10 mouse cellular contexts compared by ENCODE assay signal in the genomic region with DNA sequence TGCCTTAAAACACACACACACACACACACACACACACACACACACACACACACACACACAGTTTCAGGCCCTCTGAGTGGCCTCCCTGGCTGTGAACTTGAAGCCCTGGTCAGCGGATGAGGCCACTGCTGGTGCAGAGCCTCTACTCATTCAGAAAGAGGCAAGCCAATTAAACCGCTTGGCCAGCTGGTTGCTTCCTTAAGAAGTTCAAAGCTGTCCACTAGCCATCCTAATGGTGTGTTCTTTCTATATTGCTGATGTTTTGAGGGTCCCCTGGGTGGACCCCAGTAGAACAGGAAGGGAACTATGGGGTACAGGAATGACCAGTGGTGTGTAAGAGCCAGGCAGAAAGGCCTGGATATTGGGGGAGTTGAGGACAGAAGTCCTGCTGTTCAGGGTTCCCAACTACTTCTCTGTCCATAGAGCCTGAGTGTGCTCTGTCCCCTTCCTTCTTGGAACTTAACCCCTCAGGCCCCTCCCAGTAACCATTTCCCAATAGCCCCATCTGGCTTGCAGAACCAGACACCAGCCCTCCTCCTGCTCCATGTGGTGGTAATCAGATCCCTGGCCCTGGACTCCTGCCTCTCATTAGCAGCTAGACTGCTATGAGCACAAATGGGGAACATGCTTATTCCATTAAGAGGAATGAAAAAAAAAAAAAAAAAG.
A peak's percentile ranks its signal among the peaks of the same experiment; 100 is the strongest.
DNase-seq lines count a peak whose midpoint lies in the region; ATAC-seq and TF ChIP-seq lines count a peak whose summit lies in the region.
"Had no signal": no experiment of that assay in that cellular context is flagged by ENCODE, and none has a peak within 500 bp of the region (broad histone marks: within the 10 kb centered on the region; RNA-seq: fewer than 3 reads in every experiment).

No protein-coding gene starts in this region.

- no peak for TF ChIP-seq CTCF in midbrain, postnatal 0 days (IDR thresholded peaks at IDR 0.05)

- H3K9me3 ChIP-seq in heart, embryonic 11.5 days (replicated peaks; ENCODE audit: control insufficient read depth, low read length) = no peaks in the 10 kb centered on the region
- H3K9me3 ChIP-seq in forebrain, embryonic 16.5 days (ENCODE audit: control insufficient read depth, low read length) = no peaks in the 10 kb centered on the region
- H3K9me3 ChIP-seq in midbrain, postnatal 0 days (ENCODE audit: low read length) = no peaks in the 10 kb centered on the region

- no peak overlapping the region for H3K4me2 ChIP-seq in heart, embryonic 11.5 days
- H3K4me2 ChIP-seq in forebrain, embryonic 16.5 days (ENCODE audit: low read length) = no peak overlapping the region
- no peak overlapping the region for H3K4me2 ChIP-seq in midbrain, postnatal 0 days (ENCODE audit: low read depth, low read length, poor library complexity, severe bottlenecking)

- no peaks in the 10 kb centered on the region for H3K4me1 ChIP-seq in heart, embryonic 11.5 days (ENCODE audit: control insufficient read depth, insufficient read depth, low read length)
- peaks cover 8% of the 10 kb centered on the region for H3K4me1 ChIP-seq in forebrain, embryonic 16.5 days (replicated peaks; ENCODE audit: control insufficient read depth, insufficient read depth, low read length)
- H3K4me1 ChIP-seq in midbrain, postnatal 0 days (ENCODE audit: insufficient read depth, low read length) = no peaks in the 10 kb centered on the region

- H3K4me3 ChIP-seq in heart, embryonic 11.5 days (ENCODE audit: low read depth, low read length) = no peak overlapping the region
- H3K4me3 ChIP-seq in forebrain, embryonic 16.5 days (replicated peaks; ENCODE audit: low read length) = no peak overlapping the region
- no peak overlapping the region for H3K4me3 ChIP-seq in midbrain, postnatal 0 days (ENCODE audit: low read depth, low read length)

- no peak overlapping the region for H3K9ac ChIP-seq in heart, embryonic 11.5 days (ENCODE audit: low read depth, low read length)
- H3K9ac ChIP-seq in forebrain, embryonic 16.5 days (replicated peaks; ENCODE audit: low read depth, low read length) = no peak overlapping the region
- H3K9ac ChIP-seq in midbrain, postnatal 0 days (replicated peaks; ENCODE audit: low read length, poor library complexity, severe bottlenecking) = no peak overlapping the region

- no peaks in the 10 kb centered on the region for H3K27me3 ChIP-seq in heart, embryonic 11.5 days (ENCODE audit: control insufficient read depth, insufficient read depth, low read length)
- no peaks in the 10 kb centered on the region for H3K27me3 ChIP-seq in forebrain, embryonic 16.5 days (replicated peaks; ENCODE audit: control insufficient read depth, insufficient read depth, low read length)
- H3K27me3 ChIP-seq in midbrain, postnatal 0 days (ENCODE audit: insufficient read depth, low read length) = no peaks in the 10 kb centered on the region

- 90% methylated on average over 2 of the region's 2 CpGs for WGBS in heart, embryonic 11.5 days (ENCODE audit: insufficient replicate concordance)
- 80% methylated on average over 2 of the region's 2 CpGs for WGBS in forebrain, embryonic 16.5 days
- WGBS in midbrain, postnatal 0 days = 91% methylated on average over 2 of the region's 2 CpGs

- H3K27ac ChIP-seq in heart, embryonic 11.5 days (ENCODE audit: low read depth, low read length) = no peak overlapping the region
- H3K27ac ChIP-seq in forebrain, embryonic 16.5 days (ENCODE audit: low read length) = no peak overlapping the region; the same call in 1 of the 2 replicates
- no peak overlapping the region for H3K27ac ChIP-seq in midbrain, postnatal 0 days (ENCODE audit: low read depth, low read length)
- H3K27ac ChIP-seq: macrophage had no signal

- peak; percentile 95 for DNase-seq in heart, adult 11 months
- peak; percentile 5 for DNase-seq in adipocyte (ENCODE audit: low spot score)
- peak; percentile 70 for DNase-seq in lung, postnatal 10 days
- DNase-seq in thymus, postnatal 25 days = no peak
- no peak for DNase-seq in right cerebral cortex, postnatal 36 days (ENCODE audit: low spot score in 2 of 2)
- no peak for DNase-seq in midbrain, postnatal 0 days (ENCODE audit: low spot score)
- DNase-seq: cerebellum, adult 11-12 months had no signal

- ATAC-seq in heart, embryonic 11.5 days (replicated peaks; ENCODE audit: insufficient number of reproducible peaks, low FRiP score, low TSS enrichment) = no peak
- ATAC-seq in forebrain, embryonic 16.5 days = peak; percentile 76
- no peak for ATAC-seq in midbrain, postnatal 0 days (ENCODE audit: low FRiP score)

- no peaks in the 10 kb centered on the region for H3K36me3 ChIP-seq in heart, embryonic 11.5 days (ENCODE audit: control insufficient read depth, insufficient read depth, low read length)
- peaks cover 10% of the 10 kb centered on the region for H3K36me3 ChIP-seq in forebrain, embryonic 16.5 days (ENCODE audit: control insufficient read depth, insufficient read depth)
- peaks cover 23% of the 10 kb centered on the region for H3K36me3 ChIP-seq in midbrain, postnatal 0 days (ENCODE audit: insufficient read depth, low read length)

Comparison
In these comparisons a context has a peak if more than half of its experiments do, and no peak if none do; other contexts are left out.
1. DNase-seq: peak in heart, adult 11 months (single experiment), adipocyte (single experiment) and lung, postnatal 10 days (single experiment); none in thymus, postnatal 25 days (single experiment), right cerebral cortex, postnatal 36 days (0 of 2) and midbrain, postnatal 0 days (single experiment).